Mouse (Mus musculus): ENCODE results near the gene Rbfox1. TPM values are rescaled to one million over a fixed set of nuclear protein-coding genes. Genes with fewer than 3 reads are reported as not detected.

Gene Rbfox1
- polyA plus RNA-seq, 1 experiment from 2014 or later = 0.57 TPM

- no peaks in the 10 kb centered on the region for H3K27me3 ChIP-seq (ENCODE audit: insufficient read depth, low read length)
- H3K4me3 ChIP-seq (ENCODE audit: low read depth, low read length) = no peak overlapping the region
- H3K36me3 ChIP-seq (ENCODE audit: insufficient read depth) = no peaks in the 10 kb centered on the region
- no peak for ATAC-seq (ENCODE audit: insufficient read depth)
- no peak overlapping the region for H3K4me2 ChIP-seq
- no peaks in the 10 kb centered on the region for H3K4me1 ChIP-seq (ENCODE audit: insufficient read depth)
- no peaks in the 10 kb centered on the region for H3K9me3 ChIP-seq (ENCODE audit: low read depth, low read length)
- no peak overlapping the region for H3K9ac ChIP-seq
- no peak for DNase-seq
- TF ChIP-seq CTCF (IDR thresholded peaks at IDR 0.05; ENCODE audit: low read depth) = no peak
- WGBS = 74% methylated on average over 3 of the region's 3 CpGs
- H3K27ac ChIP-seq (ENCODE audit: low read depth) = no peak overlapping the region
Measured at GRCm38 (mm10) chr16:6265610-6266009, 380.5 kb downstream of the Rbfox1 start.

GRCm38 (mm10) chr16:6271596-6272370 lies 386.6 kb downstream of the Rbfox1 start:
- Histone ChIP-seq H3K27ac (ENCODE audit: low read depth) (no peak overlapping the region), H3K27me3 (ENCODE audit: insufficient read depth, low read length) (no peaks in the 10 kb centered on the region), H3K36me3 (ENCODE audit: insufficient read depth) (no peaks in the 10 kb centered on the region), H3K4me1 (ENCODE audit: insufficient read depth) (no peaks in the 10 kb centered on the region), H3K9ac (no peak overlapping the region), H3K4me3 (ENCODE audit: low read depth, low read length) (no peak overlapping the region), H3K4me2 (no peak overlapping the region), H3K9me3 (ENCODE audit: low read depth, low read length) (no peaks in the 10 kb centered on the region)
- no peak for TF ChIP-seq CTCF (IDR thresholded peaks at IDR 0.05; ENCODE audit: low read depth)
- WGBS = 71% methylated on average over 7 of the region's 7 CpGs
- ATAC-seq (ENCODE audit: insufficient read depth) = no peak
- no peak for DNase-seq

- no peaks in the 10 kb centered on the region for H3K4me1 ChIP-seq (ENCODE audit: insufficient read depth)
- H3K9me3 ChIP-seq (ENCODE audit: low read depth, low read length) = no peaks in the 10 kb centered on the region
- TF ChIP-seq CTCF (IDR thresholded peaks at IDR 0.05; ENCODE audit: low read depth) = no peak
- no peaks in the 10 kb centered on the region for H3K27me3 ChIP-seq (ENCODE audit: insufficient read depth, low read length)
- no peak overlapping the region for H3K9ac ChIP-seq
- no peaks in the 10 kb centered on the region for H3K36me3 ChIP-seq (ENCODE audit: insufficient read depth)
- H3K4me3 ChIP-seq (ENCODE audit: low read depth, low read length) = no peak overlapping the region
- no peak for DNase-seq
- no peak overlapping the region for H3K27ac ChIP-seq (ENCODE audit: low read depth)
- ATAC-seq (ENCODE audit: insufficient read depth) = no peak
- H3K4me2 ChIP-seq = no peak overlapping the region
- WGBS = 85% methylated on average over 4 of the region's 4 CpGs
Measured at GRCm38 (mm10) chr16:6283496-6283895, 398.3 kb downstream of the Rbfox1 start.

- Histone ChIP-seq H3K4me1 (ENCODE audit: insufficient read depth) (no peaks in the 10 kb centered on the region), H3K4me2 (no peak overlapping the region), H3K36me3 (ENCODE audit: insufficient read depth) (no peaks in the 10 kb centered on the region), H3K9ac (no peak overlapping the region), H3K27me3 (ENCODE audit: insufficient read depth, low read length) (no peaks in the 10 kb centered on the region), H3K27ac (ENCODE audit: low read depth) (no peak overlapping the region), H3K4me3 (ENCODE audit: low read depth, low read length) (no peak overlapping the region), H3K9me3 (ENCODE audit: low read depth, low read length) (no peaks in the 10 kb centered on the region)
- no peak for TF ChIP-seq CTCF (IDR thresholded peaks at IDR 0.05; ENCODE audit: low read depth)
- no peak for ATAC-seq (ENCODE audit: insufficient read depth)
- no peak for DNase-seq
- WGBS = 53% methylated on average over 4 of the region's 4 CpGs
Measured at GRCm38 (mm10) chr16:6284317-6284716, 399.2 kb downstream of the Rbfox1 start.

- Histone ChIP-seq H3K4me2 (no peak overlapping the region), H3K27me3 (ENCODE audit: insufficient read depth, low read length) (no peaks in the 10 kb centered on the region), H3K9me3 (ENCODE audit: low read depth, low read length) (no peaks in the 10 kb centered on the region), H3K4me1 (ENCODE audit: insufficient read depth) (no peaks in the 10 kb centered on the region), H3K27ac (ENCODE audit: low read depth) (no peak overlapping the region), H3K36me3 (ENCODE audit: insufficient read depth) (no peaks in the 10 kb centered on the region), H3K4me3 (ENCODE audit: low read depth, low read length) (no peak overlapping the region), H3K9ac (no peak overlapping the region)
- TF ChIP-seq CTCF (IDR thresholded peaks at IDR 0.05; ENCODE audit: low read depth) = no peak
- WGBS = 67% methylated on average over 2 of the region's 2 CpGs
- no peak for ATAC-seq (ENCODE audit: insufficient read depth)
- DNase-seq = no peak
Measured at GRCm38 (mm10) chr16:6287699-6288098, 402.5 kb downstream of the Rbfox1 start.

DNA sequence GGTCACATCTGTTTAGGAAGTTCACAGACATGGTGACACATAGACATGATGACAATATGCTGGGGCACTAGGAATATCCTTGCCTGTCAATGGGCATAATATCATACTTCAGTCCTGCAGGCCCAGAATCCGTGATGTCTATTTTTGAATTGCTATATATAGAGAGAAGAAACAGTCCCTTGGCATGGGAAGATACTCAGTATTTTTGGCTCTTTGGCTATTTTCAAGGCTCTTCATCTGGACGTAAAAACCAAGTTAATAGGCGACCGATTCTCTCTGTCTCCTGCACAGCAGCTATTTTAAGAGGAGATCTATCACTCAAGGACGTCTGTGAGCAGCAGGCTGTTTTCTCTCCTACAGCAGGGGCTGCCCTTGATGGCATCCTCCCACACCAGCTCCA lies 415.0 kb downstream of the Rbfox1 start:
- H3K9ac ChIP-seq = no peak overlapping the region
- no peak for TF ChIP-seq CTCF (IDR thresholded peaks at IDR 0.05; ENCODE audit: low read depth)
- no peak overlapping the region for H3K27ac ChIP-seq (ENCODE audit: low read depth)
- no peak overlapping the region for H3K4me3 ChIP-seq (ENCODE audit: low read depth, low read length)
- H3K4me2 ChIP-seq = no peak overlapping the region
- 63% methylated on average over 5 of the region's 5 CpGs for WGBS
- no peaks in the 10 kb centered on the region for H3K27me3 ChIP-seq (ENCODE audit: insufficient read depth, low read length)
- no peaks in the 10 kb centered on the region for H3K9me3 ChIP-seq (ENCODE audit: low read depth, low read length)
- H3K36me3 ChIP-seq (ENCODE audit: insufficient read depth) = no peaks in the 10 kb centered on the region
- no peaks in the 10 kb centered on the region for H3K4me1 ChIP-seq (ENCODE audit: insufficient read depth)
- ATAC-seq (ENCODE audit: insufficient read depth) = no peak
- DNase-seq = no peak

GRCm38 (mm10) chr16:6303082-6303481 lies 417.9 kb downstream of the Rbfox1 start:
- no peak for TF ChIP-seq CTCF (IDR thresholded peaks at IDR 0.05; ENCODE audit: low read depth)
- WGBS = 67% methylated on average over 1 of the region's 1 CpGs
- Histone ChIP-seq H3K4me2 (no peak overlapping the region), H3K9ac (no peak overlapping the region), H3K36me3 (ENCODE audit: insufficient read depth) (no peaks in the 10 kb centered on the region), H3K4me1 (ENCODE audit: insufficient read depth) (no peaks in the 10 kb centered on the region), H3K4me3 (ENCODE audit: low read depth, low read length) (no peak overlapping the region), H3K9me3 (ENCODE audit: low read depth, low read length) (no peaks in the 10 kb centered on the region), H3K27me3 (ENCODE audit: insufficient read depth, low read length) (no peaks in the 10 kb centered on the region), H3K27ac (ENCODE audit: low read depth) (no peak overlapping the region)
- ATAC-seq (ENCODE audit: insufficient read depth) = no peak
- DNase-seq = no peak

All from lung, embryonic 14.5 days (tissue).